Mouse (Mus musculus): ENCODE data around the gene Zranb1.

- TF ChIP-seq EP300 (IDR thresholded peaks at IDR 0.05; ENCODE audit: insufficient read depth, low read depth, low read length) (no peak), CTCF (IDR thresholded peaks at IDR 0.05) (no peak)
Observed at GRCm38 (mm10) chr7:132994628-132995191, 63.8 kb downstream of the Zranb1 start.

Data from heart, adult 2 months (tissue).